Mouse (Mus musculus) heart, adult 8-10 months (tissue): ENCODE data around the gene Haus8. TPM values are rescaled to one million over a fixed set of nuclear protein-coding genes. Genes with fewer than 3 reads are reported as not detected.
"Not testable (repeated sequence)": the region's sequence is repeated elsewhere in the genome, so short reads cannot be mapped to it uniquely, and the experiment has no call there.

Experiments used
- DNase-seq: peaks from one replicate; pipeline ENCODE4 v3.0.0; 2022; ENCODE audit warnings: low spot score
- total RNA-seq, 4 experiments: library from RNA; stranded (reverse); gene quantifications; 2 replicates each; pipeline ENCODE4 v1.2.4; 2022

Gene Haus8
- total RNA-seq, 4 experiments from 2014 or later: 21.9 to 30.3 (median 26.9) TPM

GRCm38 (mm10) chr8:71286223-71286622 lies 13.5 kb upstream of the Haus8 start:
- DNase-seq: not testable (repeated sequence)

- DNase-seq: no peak
Observed at GRCm38 (mm10) chr8:71282621-71283020, 9.9 kb upstream of the Haus8 start.

- DNase-seq: not testable (repeated sequence)
Observed at GRCm38 (mm10) chr8:71281731-71282130, 9.0 kb upstream of the Haus8 start.

- not testable (repeated sequence) for DNase-seq
Observed at GRCm38 (mm10) chr8:71279409-71279808, 6.7 kb upstream of the Haus8 start.

GRCm38 (mm10) chr8:71276166-71276565 lies 3.4 kb upstream of the Haus8 start:
- no peak for DNase-seq

GRCm38 (mm10) chr8:71274478-71274877 lies 1.7 kb upstream of the Haus8 start:
- no peak for DNase-seq

GRCm38 (mm10) chr8:71273151-71273510 lies 397 bp upstream of the Haus8 start:
- DNase-seq: peak; percentile 57

- DNase-seq: no peak
Observed at GRCm38 (mm10) chr8:71271630-71272029, 1.1 kb downstream of the Haus8 start.

GRCm38 (mm10) chr8:71268286-71268685 lies 4.4 kb downstream of the Haus8 start:
- not testable (repeated sequence) for DNase-seq

GRCm38 (mm10) chr8:71267690-71268089 lies 5.0 kb downstream of the Haus8 start:
- no peak for DNase-seq

- DNase-seq: no peak
Observed at GRCm38 (mm10) chr8:71261234-71261633, 11.5 kb downstream of the Haus8 start.

- no peak for DNase-seq
Observed at GRCm38 (mm10) chr8:71256545-71257232, 16.0 kb downstream of the Haus8 start.

GRCm38 (mm10) chr8:71248203-71248602 lies 24.5 kb downstream of the Haus8 start:
- no peak for DNase-seq

- no peak for DNase-seq
Observed at GRCm38 (mm10) chr8:71242757-71243156, 30.0 kb downstream of the Haus8 start.

- peak; percentile 16 for DNase-seq
Observed at GRCm38 (mm10) chr8:71224560-71224959, 48.2 kb downstream of the Haus8 start.

- DNase-seq: not testable (repeated sequence)
Observed at GRCm38 (mm10) chr8:71214266-71214665, 58.5 kb downstream of the Haus8 start.

- peak; percentile 14 for DNase-seq
Observed at GRCm38 (mm10) chr8:71205541-71205967, 67.2 kb downstream of the Haus8 start.

Other genes starting within 250 kb of the Haus8 start
- 10 to 100 TPM; 22.8 to 27.1 (median 24.2) TPM for gene Myo9b, start 220 bp downstream of the Haus8 start, total RNA-seq
- 100 to 1,000 TPM; 176 to 184 (median 181) TPM for gene Use1, start 93.9 kb upstream of the Haus8 start, total RNA-seq
- gene Ocel1, start 98.4 kb upstream of the Haus8 start, total RNA-seq: 10 to 100 TPM; 11.2 to 15.0 (median 13.9) TPM
- 10 to 100 TPM; 44.3 to 52.2 (median 46.2) TPM for gene Nr2f6, start 109.0 kb upstream of the Haus8 start, total RNA-seq
- 10 to 100 TPM; 20.8 to 33.7 (median 22.0) TPM for gene Ushbp1, start 122.9 kb upstream of the Haus8 start, total RNA-seq
- 10 to 100 TPM; 70.0 to 72.7 (median 71.3) TPM for gene Babam1, start 123.9 kb upstream of the Haus8 start, total RNA-seq
- under 1 TPM in 1 of 4 experiments, not detected in 3; 0.11 TPM for gene Ankle1, start 133.1 kb upstream of the Haus8 start, total RNA-seq
- gene Abhd8, start 190.7 kb upstream of the Haus8 start, total RNA-seq: 10 to 100 TPM; 21.4 to 29.6 (median 24.8) TPM
- gene Mrpl34, start 192.0 kb upstream of the Haus8 start, total RNA-seq: 100 to 1,000 TPM; 114 to 128 (median 119) TPM
- 10 to 100 TPM; 31.0 to 37.7 (median 33.8) TPM for gene Dda1, start 196.3 kb upstream of the Haus8 start, total RNA-seq
- 10 to 100 TPM; 14.1 to 17.3 (median 16.1) TPM for gene Ano8, start 213.0 kb upstream of the Haus8 start, total RNA-seq
- 10 to 100 TPM; 17.5 to 22.2 (median 19.0) TPM for gene Gtpbp3, start 215.2 kb upstream of the Haus8 start, total RNA-seq
- 10 to 100 TPM; 23.8 to 29.1 (median 27.0) TPM for gene Plvap, start 238.8 kb upstream of the Haus8 start, total RNA-seq